Mouse (Mus musculus) effector memory CD4-positive, alpha-beta T cell, adult 7 months (primary cell): ENCODE results near the gene Abat. TPM values are rescaled to one million over a fixed set of nuclear protein-coding genes. Genes with fewer than 3 reads are reported as not detected.

Experiments
- polyA plus RNA-seq: library from polyadenylated mRNA; unstranded; fragments of 100-300 nt; shearing (Covaris generic); gene quantifications from one replicate; pipeline ENCODE4 v1.2.1, GENCODE M21; 2017

Abat gene
- polyA plus RNA-seq, result 0.65 TPM

DNA sequence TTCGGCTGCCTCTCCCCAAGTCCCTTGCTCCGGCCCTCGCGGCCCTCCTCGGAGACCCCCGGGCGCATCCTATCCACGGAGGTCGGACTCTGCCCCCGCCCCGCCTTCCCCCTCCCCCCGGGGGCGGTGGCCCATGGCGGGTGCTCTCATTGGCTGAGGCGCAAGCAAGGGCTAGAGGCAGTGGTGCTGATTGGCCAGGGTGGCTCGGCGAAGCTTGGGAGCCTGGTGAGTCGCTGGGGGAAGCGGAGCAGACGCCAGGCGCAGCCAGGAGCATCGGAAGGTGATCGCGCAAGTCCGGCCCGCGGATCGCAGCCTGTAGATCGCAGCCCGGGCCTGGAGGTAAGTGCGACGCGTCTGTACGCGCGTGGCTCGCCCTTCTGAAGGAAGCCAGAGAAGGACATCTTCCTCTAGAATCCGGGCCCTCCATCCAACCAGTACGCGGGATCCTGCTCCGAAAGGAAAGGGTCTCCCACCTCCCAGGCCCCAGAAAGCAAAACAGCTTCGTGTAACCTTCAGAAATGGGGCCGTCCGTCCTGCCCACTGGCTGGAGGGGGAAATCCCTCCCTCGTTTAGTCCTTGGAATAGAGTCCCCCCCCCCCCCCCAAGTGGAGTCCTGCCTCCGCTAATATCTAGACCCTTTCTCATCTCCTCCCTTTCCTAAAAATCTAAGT, at the start of gene Abat:
Abat (plus strand) TSS at position 194 of the 671 bp plus-strand sequence.

DNA sequence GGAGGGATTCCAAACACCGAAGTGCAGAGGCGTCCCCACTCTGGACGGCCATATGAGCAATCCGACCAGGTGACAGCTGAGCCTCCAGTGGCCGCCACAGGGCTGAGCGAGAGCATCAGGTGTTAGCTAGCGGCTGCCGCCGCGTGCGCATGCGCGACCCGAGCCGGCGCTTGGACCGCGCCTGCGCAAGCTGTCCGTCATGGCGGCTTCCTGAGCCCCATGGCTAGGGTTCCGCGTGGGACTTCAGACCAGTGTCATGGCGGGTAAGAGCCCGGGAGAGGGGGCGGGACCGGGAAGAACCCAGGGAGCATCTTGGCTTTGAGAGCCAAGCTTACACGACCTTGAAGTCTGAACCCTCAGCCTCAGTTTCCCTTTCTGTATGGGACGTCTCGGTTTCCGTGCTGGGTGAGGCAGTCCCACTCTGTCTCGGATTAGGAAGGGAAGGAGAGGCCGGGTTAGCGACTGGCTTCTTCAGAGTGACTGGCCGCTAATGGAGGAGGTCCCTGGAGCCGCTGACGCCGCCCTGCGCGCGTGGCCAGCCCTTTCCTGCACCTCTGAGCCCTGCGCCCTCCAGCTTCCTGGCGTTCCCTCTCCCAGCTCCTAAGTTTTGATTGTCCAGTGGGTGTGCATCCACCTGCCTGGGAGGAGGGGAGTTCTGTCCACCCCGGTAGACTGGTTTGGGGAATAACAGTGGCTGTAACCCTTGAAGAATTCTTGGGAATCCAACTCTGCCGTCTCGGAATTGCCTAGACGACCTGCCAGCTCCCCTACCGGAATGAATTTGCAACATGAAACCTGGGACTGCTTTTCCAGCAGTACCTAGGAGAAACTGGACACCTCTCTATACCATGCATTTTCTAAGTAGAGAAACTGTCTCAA, 42.4 kb upstream of the Abat start, which contains the start of gene Mettl22:
Mettl22 (plus strand) TSS at position 186 of the 879 bp plus-strand sequence.

DNA sequence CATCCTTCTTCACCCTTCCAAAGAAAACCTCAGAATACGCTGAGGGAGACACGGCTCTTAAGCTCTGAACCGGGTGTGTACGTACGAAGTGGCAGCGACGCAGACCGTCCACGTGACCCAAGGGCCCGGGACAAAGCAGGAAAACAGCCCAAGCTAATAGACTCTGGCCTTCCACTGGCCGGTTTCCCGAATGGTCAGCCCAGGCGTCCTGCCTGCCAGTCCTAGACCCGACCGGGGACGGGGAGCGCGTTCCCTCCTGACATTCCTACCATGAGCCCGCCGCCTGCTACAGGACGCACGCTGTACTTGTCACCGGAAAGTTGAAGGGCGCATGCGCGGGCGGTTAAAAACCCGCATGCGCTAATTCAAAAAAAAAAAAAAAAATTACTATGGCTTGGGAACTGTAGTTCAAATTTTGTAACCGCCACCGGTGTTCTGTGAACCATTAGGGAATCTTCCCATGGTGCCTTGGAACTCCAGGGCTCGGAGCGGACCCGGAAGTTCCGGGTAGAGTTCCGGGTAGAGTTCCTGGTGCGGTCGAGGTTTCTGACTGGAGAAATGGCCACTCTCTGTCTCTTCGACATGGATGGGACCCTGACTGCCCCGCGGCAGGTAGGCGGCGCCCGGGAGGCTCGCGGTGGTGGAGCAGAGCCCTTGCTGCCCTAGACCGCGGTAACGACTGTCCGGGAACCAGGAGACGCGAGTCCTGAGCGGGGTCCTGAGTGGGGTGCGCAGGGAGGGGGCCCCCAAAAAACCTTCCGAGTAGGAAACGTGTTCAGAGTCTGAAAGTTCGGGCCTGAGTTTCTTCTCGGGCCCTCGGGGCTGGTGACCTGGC, 124.2 kb downstream of the Abat start, which contains the start of the genes Pmm2 and Tmem186:
Pmm2 (plus strand) TSS at position 458 of the 835 bp plus-strand sequence.
Tmem186 (minus strand) TSS at position 496 of the 835 bp plus-strand sequence.

Other genes with a start within 250 kb of the Abat start
- not detected for gene Tmem114, start 88.3 kb upstream of the Abat start, polyA plus RNA-seq
- 14.8 TPM for gene Mettl22, start 42.6 kb upstream of the Abat start, polyA plus RNA-seq
- 83.3 TPM for gene Pmm2, start 124.2 kb downstream of the Abat start, polyA plus RNA-seq
- 12.8 TPM for gene Tmem186, start 124.3 kb downstream of the Abat start, polyA plus RNA-seq
- 45.8 TPM for gene Carhsp1, start 158.7 kb downstream of the Abat start, polyA plus RNA-seq
- not detected for gene Gm5767, start 167.3 kb downstream of the Abat start, polyA plus RNA-seq